Mouse (Mus musculus): ENCODE data around the gene Gpx7.

Gene Gpx7

DNA sequence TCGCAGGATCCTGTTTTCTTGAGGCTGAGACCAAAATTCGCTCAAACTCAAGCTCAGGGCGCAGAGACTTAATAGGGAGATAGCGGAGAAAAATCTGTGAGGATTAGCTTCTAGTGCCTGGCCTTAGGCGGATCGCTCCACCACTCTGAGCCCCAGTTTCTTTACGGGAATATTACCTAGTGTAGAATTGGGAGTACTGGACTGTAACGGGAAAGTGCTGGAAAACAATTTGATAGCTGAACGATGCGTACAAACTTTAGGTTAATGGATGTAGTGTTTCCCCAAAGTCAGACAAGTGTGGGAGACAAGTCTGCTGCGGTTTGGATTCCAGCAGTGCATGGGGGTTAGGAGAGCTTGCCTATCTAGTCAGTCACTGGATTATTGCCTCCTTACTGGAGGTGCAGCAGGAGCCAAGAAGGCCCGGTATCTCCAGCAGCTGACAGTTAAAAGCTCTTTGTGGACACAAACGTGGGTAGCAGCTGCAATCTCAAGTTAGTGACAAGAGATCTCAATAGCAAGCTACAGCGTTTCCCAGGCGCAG, at the start of gene Gpx7:
Gpx7 (minus strand) TSS at position 101 of the 541 bp plus-strand sequence.
- peak; percentile 24 for DNase-seq (ENCODE audit: low read depth, low spot score)

DNA sequence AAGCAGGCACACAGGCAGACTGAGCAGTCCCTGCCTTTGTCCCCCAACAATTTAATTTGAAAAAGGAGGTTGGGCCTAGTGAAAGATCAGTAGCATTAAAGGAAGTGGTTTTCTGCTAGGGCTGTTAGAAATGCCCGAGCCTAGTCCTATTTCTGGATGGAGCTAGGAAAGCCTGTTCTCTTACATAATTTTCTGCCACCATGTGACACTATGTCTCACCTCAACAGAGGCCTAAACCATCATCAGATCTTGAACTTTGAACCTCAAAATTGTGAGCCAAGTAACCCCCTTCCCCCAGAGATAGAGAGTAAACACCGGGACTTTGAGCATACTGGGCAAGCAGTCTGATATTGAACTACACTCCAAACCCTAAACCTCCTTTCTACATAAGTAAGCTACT, 49.3 kb upstream of the Gpx7 start:
- DNase-seq (ENCODE audit: low read depth, low spot score): no peak

DNA sequence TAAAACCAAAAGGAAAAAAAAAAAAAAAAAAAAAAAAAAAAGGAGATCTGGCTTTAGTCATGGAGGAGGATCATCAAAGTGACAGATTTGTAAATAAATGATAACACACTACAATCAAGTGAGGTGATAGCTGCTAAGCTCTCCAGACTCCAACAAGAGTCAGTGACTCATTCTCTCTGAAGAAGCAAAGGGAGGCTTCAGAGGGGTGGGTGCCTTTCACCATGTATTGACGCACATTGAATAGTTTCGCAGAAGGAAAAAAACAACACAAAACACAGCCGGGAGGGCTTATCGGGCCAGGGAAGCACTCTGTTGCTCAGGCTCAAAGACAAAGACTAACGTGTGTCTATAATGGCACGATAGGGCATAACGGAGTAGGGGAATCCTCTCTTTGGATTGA, 41.3 kb upstream of the Gpx7 start:
- no peak for DNase-seq (ENCODE audit: low read depth, low spot score)

DNA sequence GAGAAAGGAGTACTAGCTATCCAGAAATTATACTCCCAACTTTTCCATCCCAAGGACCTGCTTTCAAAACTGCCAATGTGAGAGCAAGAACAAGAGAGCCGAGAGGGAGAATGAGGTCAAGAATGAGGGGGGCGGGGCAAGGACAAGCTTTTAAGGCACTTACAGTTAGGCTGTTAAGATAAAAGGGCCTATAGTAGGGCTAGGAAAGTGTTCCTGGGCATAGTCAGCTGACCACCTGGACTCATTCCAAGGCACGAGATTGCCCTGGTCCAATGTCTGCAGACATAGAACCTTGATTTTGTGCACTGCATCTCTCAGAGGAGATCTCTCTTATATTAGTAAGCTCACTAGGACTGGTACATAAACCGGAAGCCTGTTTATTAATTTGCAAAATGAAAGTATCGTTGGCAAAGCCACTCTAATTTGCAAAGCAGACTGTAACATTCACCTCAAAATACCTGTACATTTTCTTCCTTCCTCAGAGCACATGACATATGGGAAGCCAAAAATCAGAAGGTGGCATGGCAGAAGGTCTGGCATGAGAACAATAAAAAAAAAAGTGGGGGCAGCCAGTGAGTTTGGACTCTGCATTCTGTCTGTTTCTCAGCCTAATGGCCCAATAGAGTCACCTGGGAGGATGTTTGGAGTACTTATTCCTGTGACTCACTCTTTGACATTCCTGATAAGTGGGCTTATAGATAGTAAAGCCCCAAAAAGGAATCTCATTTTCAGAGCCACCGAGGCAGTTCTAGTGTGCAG, 31.5 kb upstream of the Gpx7 start:
- no peak for DNase-seq (ENCODE audit: low read depth, low spot score)

DNA sequence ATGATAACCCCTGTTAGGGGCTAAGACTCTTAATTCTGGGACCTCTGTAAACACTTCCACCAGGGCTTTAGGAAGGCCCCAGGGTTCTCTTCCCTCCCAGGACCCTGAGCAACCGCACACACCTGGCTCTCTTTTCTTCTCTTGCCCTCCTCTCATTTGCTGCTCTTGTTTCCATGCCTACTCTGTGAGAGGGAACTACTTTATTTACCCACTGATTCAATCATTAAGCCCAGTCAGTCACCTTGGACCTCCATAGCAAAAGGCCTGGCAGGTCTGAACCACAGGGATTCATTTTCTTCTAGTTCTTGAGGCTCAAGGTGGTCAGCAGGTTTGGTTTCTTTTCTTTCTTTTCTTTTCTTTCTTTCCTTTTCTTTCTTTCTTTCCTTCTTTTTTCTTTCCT, 29.5 kb upstream of the Gpx7 start:
- DNase-seq (ENCODE audit: low read depth, low spot score): no peak

DNA sequence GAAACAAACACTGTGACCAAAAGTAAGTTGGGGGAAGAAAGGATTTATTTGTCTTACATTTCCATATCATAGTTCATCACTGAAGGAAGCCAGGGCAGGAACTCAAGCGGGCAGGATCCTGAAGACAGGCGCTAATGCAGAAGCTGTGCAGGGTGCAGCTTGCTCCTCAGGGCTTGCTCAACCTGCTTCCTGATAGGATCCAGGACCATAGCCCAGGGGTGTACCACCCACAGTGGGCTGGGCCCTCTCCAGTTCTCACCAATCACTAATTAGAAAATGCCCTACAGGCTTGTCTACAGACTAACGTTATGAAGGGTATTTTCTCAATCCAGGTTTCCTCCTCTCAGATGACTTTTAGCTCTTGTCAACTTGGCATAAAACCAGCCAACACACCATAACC, 28.9 kb upstream of the Gpx7 start:
- no peak for DNase-seq (ENCODE audit: low read depth, low spot score)

DNA sequence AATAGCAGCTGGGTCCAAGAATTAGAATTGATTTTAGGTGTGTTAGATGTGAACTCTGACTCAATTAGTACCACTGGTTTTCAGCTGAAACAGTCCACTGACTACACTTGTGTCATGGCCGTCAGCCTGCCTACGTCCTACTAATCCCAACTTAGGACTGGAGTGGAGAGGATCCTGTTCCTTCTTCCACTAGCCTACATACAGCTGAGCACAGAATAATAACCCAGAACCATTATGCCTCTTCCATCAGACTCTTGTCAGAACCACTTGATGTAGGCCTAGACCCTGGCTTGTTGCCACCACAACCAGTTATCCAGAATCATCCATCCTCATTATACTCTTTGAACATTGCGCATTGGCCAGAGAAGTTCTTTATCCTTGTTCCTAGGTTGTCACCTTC, 28.0 kb upstream of the Gpx7 start:
- no peak for DNase-seq (ENCODE audit: low read depth, low spot score)

DNA sequence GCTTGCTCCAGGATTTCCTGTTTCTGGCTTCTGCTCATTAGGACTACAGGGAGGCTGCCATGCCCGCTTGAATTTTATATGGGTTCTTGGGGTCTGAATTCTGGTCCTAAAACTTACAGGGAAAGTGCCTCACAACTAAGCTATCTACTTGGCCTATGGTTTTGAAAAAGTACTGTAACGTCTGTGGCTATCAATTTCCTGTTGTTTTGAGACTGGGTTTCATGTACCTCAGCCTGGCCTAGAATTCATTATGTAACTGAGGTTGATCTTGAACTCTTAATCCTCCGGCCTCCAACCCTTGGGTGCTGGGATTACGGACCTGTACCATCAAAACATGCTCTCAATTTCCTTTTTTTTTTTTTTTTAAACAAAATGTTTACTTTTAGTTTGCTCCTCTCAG, 27.5 kb upstream of the Gpx7 start:
- DNase-seq (ENCODE audit: low read depth, low spot score): no peak

DNA sequence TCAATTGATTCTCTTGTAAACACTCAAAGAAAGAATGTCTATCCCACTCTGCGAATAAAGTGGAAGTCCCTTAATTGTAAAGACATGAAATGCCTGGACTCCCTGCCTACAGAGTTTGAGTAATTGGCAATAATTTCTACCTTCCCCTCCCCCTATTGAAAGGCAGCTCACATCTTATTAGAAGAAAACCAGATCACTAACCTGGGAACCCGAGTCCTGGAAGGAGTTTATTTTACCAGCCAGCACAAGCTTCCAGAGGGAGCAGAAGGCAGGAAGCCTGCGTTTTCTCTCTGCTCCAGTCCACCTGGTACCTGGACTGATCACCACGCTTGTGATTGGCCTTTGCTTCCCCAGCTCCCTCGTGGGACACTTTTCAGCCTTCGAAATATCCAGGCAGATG, 26.6 kb upstream of the Gpx7 start:
- peak; percentile 32 for DNase-seq (ENCODE audit: low read depth, low spot score)

DNA sequence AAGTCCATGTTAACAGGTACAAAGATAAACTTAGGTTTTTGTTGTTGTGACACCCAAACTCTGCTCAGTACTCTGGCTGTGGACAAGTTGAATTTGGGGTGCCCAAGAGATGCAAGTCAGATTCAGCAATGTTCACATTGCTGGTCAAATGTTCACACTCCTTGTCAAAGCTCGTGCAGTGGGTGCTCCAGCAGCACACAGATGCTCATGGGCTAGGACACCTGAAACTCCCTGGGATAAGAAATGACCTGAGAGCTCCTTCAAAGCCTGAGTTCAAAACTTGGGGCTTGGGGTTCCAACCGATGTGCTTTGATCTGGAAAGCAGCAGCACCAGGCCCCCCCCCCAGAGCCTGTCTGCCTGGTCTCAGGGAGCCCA, 24.8 kb upstream of the Gpx7 start:
- no peak for DNase-seq (ENCODE audit: low read depth, low spot score)

DNA sequence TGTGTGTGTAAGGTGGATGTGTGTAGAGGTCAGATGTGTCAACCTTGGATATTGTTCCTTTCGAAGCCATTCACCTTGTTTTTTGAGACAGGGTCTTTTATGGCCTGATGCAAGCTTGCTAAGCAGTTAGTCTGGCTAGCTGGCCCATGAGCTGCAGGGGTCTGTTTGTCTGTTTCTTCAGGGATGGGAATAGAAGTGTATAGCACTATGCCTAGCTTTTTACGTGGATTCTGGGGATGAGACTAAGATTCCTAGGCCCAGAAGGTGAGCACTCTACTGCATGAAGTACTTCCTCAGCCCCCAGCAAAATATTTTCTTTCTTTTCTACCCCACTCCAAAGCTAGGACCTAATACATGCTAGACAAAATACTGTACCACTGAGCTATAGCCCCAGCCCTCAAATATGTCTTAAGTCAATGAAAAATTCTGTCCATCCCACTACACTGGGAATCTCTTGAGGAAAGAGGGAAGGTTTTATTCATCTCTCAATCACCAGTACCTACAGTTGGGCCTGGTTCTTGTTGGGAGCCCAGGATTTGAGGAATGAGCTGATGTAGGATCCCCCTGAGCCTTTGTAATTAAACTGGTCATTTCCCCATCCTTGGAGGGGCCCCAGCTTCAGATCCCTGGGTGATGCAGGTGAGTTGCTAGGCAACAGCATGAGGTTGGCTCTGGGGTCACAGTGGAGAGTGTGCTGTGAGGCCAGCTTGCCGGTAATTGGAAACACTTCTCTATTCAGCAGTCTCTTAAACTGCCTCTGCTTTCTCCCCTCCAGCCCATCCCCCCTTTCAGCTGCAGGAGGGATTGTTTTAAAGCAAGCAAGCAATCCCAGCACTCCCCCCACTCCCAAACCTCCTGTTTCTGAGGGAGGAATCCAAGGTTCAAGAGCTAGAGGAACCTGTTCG, 24.1 kb upstream of the Gpx7 start:
- peak; percentile 81 for DNase-seq (ENCODE audit: low read depth, low spot score)

DNA sequence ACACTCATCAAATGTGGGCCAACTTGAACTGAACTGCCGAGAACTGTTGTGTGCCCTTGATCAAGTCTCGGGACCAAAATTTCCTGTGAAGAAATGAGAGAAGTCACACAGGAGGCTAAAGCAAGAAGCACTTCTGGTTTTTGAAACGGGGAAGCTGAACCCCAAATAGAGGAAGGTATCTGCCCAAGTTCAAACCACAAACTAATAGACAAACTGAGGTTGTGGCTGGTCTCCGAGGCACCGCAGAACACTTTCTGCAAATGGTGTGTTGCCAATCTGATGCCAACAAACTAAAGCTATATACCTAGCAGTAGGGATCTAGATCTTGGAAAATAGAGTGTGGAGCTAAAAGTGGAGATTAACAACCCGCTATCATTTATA, 21.6 kb upstream of the Gpx7 start:
- DNase-seq (ENCODE audit: low read depth, low spot score): no peak

DNA sequence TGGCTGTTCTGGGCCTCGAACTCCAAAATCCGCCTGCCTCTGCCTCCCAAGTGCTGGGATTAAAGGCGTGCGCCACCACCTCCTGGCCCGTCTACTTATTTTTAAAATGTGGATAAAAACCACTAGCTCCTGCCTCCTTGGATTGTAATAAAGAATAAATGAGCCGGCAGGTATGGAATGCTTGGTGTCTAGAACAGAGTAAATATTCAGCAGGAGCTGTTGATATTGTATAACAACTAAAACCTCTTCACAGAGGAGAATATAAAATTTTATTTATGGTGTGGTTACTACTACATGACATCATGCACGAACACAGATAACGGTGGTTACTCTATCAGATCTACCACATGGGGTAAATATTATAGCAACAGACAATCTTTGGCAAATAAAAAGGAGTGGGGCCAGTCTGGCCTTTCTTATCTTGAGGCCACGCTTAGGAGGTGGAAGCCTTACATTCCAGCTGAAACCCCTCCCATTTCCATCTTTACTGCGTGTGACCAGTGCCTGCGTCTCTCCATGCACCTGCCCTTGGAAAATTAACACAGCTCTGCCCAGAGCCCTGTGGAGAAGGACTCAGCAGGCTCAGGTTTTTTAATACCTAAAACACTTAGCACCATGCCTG, 21.1 kb upstream of the Gpx7 start:
- DNase-seq (ENCODE audit: low read depth, low spot score): no peak

DNA sequence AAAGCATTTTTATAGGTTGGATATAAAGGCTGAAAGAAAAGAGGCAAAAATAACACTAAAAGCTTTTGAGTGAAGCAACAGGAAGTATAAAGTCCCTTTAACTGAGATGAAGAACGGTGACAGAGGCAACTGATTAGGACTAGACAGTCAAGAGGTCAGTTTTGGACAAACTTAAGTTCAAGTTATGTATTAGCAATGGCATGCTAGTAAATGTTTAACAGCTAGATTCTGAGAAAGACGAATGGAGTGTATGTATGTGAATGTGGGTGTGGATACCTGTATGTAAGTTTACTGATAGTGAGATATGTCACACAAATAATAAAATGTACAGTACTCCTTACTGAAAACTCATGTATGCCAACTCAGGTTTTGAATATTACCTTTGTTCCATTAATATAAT, 17.8 kb upstream of the Gpx7 start:
- no peak for DNase-seq (ENCODE audit: low read depth, low spot score)

DNA sequence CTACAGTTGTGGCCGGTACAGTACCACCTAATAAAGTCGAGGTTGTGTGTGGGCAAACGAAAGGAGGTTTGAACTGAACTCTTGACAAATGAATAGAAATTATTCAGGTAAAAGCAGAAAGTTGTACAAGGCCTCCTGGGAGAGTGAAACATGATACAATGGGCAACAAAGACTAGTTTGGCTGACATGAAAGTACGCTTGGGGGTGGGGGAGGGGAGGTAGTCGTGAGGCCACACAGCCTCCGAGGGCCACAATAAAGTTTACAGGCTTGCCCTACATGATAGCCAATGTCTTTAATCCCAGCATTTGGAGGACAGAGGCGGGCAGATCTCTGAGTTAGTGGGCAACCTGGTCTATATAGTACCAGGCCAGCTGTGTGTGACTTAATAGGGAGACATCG, 860 bp upstream of the Gpx7 start:
- peak; percentile 29 for DNase-seq (ENCODE audit: low read depth, low spot score)

DNA sequence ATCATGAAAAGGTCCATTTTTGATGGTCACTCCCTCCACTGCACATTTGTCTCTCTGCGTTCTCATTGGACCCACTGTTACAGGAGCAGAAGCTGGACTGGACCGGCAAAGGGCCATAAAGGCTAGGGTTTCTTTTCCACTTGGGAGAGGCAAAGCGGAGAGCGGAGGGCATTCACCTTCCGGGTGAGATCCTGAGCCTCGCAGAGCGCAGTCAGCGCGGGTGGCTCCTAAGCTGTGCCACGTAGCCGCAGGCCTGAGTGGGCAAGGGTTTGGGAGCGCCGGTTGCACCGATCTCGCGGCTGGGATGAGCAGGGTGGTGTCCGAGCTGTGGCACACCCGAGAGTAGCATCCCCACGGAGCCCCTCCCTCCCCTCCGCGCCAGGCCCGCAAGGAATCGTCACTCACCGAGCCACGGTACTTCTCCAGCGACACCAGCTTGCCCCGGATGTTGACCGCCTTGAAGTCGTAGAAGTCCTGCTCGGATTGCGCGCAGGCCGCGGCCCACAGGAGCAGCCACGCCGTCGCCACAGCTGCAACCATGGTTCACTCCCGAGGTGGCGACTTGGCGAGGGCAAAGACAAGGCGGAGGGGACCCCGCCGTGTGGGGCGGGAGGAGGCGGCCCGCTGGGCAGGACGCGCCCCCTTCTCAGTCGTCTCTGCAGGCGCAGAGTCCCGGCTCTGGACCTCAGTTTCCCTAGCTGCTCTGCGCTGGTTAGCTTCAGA, 462 bp downstream of the Gpx7 start:
- DNase-seq (ENCODE audit: low read depth, low spot score): peak; percentile 47

DNA sequence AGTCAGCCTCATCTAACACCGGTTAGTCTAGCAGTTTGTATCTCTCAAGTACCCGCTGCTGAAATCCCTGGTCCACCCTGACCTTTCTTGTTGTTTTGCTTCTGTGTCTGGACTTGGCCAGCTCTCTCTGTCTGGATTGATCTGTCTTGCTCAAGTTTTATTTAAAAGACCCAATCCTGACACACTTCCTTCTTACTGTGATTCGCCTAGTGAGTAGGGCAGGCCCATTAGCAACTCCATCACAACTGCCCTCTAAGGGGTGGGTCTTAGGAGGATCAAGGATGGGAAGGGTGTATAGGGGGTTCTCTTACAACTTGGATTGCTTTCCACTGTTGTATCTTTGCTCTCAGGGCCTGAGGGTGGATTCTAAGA, 1.0 kb downstream of the Gpx7 start:
- DNase-seq (ENCODE audit: low read depth, low spot score): peak; percentile 27

DNA sequence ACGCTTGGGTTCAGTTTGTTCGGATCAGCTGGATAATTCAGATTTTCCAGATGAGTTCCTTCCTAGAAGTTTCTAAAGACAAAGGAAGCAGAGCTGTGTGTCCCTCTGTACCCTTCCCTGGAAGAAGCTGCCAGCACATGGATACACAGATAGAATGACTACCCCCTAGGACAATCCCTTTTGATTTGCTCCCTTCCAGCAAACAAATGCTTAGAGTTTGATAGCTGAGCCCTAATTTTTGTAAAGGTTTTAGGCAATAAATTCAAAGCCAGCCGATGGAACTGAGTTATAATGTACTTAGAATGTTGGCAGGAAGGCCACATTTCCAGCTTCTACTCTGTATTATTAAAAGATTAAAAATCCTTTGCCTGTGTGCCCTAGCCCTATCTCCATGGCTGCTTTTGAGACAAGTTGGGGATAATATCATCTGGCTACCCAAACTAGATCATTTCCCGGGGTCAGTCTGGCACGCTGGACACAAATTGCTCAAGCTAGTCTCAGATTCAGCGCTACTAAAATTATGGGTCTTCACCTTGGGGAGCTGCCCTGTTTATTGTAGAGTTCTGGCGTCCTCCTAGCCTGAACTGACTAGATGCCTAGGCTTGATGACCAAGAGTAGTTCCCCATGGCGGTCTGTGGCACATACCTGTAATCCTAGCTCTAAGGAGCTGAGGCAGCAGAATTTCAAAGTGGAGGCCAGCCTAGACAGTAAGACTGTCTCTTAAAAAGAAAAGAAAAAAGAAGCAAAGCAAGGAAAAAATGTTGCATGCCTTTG, 2.7 kb downstream of the Gpx7 start:
- no peak for DNase-seq (ENCODE audit: low read depth, low spot score)

DNA sequence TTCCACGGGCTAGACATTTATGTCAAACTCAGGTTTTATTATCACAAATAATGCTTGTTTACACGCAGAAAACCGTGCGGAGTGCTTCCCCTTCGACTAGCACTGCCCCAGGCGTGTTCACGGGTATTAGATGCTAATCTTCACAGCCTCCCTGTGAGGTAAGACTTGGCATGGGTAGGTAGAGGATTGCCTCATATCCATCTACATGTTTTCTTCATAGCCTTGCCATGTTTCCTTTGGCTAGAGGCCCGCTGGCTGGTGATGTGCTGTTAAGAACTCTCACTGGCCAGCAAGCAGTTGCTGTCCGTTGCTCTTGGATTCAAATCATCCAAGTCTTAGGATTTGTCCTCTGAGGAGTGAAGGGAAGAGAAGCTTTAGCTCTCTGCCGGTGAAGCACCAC, 6.4 kb downstream of the Gpx7 start:
- DNase-seq (ENCODE audit: low read depth, low spot score): no peak

DNA sequence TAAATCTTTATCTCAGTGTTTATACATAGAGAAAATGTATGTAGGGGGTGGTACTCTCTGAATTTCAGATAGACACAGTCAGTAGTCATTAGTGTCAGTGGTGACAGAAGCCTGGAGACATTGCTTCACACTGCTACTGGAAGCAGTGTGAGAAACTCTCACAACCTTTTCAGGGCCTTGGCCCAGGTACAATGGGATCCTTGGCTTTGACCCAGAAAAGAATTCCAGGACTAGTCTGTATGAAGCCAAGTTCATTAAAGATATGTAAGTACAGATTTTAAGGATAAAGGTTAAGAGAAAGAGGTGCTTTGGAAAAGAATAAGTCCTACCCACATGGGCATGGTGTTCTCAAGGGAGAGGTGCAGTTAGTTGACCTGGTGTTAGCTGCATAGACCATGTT, 12.5 kb downstream of the Gpx7 start:
- no peak for DNase-seq (ENCODE audit: low read depth, low spot score)

DNA sequence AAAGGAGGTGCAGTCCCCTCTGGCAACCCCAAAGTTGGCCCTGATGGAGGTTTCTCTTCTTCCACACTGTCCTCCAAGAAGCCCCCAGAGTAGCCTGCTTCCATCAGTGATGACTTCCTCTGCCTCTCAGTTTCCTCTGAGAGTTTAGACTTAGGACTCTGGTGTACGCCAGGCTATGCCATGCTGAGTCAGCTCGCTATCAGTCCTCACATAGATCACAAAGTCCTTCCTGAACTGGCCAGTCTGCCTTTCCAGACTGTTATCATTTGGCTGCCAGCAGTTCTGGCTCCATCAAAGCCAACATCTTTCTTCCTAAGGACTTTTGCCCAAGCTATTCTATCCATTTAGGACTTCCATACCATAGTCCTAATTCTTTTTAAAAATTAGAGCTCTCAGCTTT, 14.2 kb downstream of the Gpx7 start:
- DNase-seq (ENCODE audit: low read depth, low spot score): no peak

Measured in mesoderm, embryonic 11.5 days (tissue).